Mouse (Mus musculus) lung, adult 2 months (tissue): ENCODE measurements around the gene Shkbp1.

ENCODE experiments used
- CTCF ChIP-seq: fragments of 200-500 bp; IDR thresholded peaks from 2 replicates; pipeline ENCODE4 v1.5.1; 2011; ENCODE audit warnings: mild to moderate bottlenecking, low read length, control low read depth; ENCODE audit not compliant: insufficient read depth
- POLR2A ChIP-seq: fragments of 200-500 bp; IDR thresholded peaks from 2 replicates; pipeline ENCODE4 v1.6.1; 2011; ENCODE audit warnings: low read depth, mild to moderate bottlenecking, control low read depth, low read length, borderline replicate concordance; ENCODE audit errors: extremely low read depth

- TF ChIP-seq POLR2A (no peak), CTCF (peak; percentile 96)
These were observed 19.6 kb downstream of the Shkbp1 start for GRCm38 (mm10) chr7:27335928-27336823.
